Mouse (Mus musculus) testis, postnatal 14 days (tissue): ENCODE results near the gene Uqcc1.
A peak's percentile ranks its signal among the peaks of the same experiment; 100 is the strongest.

Source experiments
- DNase-seq: peaks from one replicate; pipeline ENCODE4 v3.0.0; 2021; ENCODE audit warnings: low spot score

Uqcc1 gene

DNA sequence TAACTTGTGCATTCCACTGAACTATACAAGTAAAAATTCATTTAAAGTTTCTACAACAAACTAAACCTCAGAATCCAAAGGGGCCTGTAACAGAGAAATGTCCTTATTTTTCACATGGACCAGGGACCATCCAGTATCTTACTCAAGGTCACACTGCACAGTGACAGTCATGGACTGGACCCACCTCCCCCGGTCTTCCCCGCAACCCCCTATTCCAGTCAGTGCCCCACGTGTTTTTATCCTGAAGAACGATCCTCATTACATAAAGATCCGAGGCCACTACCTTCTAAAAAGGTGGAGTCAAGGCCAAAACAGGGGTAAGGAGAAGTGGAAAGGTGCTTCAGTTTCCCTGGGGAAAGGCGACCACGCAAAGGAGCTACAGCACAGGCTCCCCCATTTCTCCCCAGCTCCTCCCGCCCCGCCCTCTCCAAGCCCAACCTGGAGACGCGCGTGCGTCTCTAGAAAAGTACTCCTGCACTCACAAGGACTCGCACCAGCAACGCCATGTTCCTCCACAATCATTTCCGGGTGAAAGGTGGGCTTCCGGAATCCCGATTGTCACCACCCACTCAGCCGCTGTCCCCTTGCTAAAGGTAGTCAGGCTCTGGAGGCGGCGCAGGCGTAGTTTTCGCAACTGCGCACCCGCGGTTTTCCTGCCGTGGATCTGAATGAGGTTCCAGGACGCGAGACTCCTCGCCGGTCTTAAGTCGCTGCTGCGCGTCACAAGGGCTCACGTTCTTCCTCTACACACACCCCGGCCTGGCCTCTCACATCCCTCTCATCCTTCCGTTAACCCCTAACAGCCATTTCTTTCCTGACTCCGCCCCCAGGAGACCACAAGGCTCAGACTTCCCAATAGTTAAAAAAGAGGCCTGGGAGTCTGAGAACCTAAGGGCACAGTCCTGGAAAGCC lies at the start of gene Uqcc1:
Gene Uqcc1 (minus strand): TSS at position 780 of the 912 bp plus-strand sequence.
- peak; percentile 90 for DNase-seq

- DNase-seq: no peak
These were observed 49.4 kb upstream of the Uqcc1 start for GRCm38 (mm10) chr2:155979328-155979991.

GRCm38 (mm10) chr2:155974087-155974731 lies 44.1 kb upstream of the Uqcc1 start:
- no peak for DNase-seq

GRCm38 (mm10) chr2:155973348-155973747 lies 43.2 kb upstream of the Uqcc1 start:
- DNase-seq: no peak

DNA sequence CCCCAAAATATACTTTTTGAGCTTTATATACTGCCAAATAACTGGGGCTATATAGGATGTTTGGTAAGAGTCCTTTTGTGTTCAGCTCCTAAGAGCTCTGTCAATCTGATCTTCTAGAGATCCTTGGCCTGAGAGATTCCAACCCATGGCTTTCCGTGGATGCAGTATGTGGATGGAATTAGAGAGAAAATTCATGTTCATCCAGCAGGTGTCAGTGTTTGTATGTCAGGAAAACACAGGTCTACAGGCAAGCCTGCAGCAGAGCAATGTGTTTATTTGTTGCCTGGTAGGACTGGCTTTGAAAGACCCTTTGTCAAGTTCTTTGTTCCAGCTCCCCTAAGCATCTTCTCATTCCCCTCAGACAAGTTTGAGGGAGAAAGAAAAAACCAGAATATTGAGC lies 32.9 kb upstream of the Uqcc1 start:
- DNase-seq: no peak

DNA sequence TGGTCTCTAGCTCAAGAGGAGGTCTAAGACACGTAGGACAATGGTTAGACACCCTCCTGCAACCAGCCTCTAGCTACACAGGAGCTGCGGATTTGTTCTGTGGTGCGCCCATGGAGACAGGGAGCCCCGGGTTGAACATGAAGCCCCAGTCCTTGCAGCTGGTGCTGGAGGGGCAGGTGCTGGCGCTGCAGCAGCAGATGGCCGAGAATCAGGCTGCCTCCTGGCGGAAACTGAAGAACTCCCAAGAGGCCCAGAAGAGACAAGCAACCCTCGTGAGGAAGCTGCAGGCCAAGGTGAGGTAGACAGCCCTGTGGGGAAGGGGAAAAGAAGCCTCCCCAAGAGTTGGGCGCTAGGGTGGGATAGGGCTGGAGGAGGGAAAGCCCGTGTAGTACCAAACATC lies 31.8 kb upstream of the Uqcc1 start:
- DNase-seq: no peak

DNA sequence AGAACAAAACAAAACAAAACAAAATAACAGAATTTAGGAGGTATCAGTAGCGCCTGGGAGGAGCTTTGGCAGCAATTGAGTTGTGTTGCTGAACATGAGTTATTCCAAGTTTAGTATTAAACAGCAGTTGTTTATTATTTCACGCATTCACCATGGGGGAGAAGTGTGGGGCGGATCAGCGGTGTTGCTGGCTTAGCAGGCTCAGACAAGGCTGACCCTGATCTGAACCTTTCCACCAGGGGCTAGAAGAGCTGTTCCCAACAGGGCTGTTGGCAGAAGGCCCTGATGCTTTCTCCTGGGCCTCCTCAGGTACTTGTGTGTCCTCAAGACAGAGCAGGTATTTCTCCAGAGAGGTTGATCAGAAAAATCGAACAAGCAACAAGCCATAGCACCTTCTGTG lies 29.9 kb upstream of the Uqcc1 start:
- DNase-seq: no peak

DNA sequence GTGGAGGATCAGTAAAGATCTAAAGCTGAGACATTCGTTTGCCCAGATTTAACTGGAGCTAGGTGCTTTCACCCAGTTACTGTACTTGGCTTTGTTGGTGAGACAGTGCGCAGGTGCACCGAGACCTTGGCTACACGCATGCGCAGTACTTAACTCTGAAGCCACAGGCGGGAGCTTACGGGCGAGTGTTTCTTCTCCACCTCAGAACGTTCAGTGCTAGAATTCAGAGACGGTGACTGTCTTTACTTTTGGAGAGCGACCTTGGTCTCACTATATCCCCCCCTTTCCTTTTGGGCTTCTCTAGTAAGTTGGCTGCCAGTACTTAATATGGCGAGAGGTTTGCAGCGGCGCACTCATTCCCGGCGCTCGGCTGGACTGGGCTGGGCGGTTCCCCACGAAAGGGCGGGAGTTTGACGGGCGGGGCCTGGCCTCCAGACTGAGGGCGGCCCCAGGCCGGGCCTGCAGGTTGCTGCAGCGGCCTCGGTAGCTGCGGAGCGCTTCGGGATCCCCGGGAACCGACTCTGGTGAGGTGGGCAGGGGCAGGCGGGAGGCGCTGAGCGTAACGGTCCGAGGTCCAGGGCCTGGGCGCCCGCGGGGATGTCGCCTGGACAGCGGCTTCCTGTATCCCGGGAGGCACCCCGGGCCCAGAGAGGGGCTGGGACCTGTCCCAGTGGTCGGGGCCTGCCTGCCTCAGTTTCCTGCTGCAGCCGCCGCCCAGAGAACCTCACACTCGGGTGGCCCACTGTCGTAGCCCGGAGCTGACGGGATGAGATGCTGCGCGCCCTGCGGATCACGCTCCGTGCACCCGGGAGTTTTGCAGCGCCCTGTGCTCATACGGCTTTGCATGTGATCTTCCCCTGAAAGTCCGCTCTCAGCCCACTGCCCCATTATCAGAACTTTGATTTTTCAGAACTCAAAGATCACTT lies 26.3 kb upstream of the Uqcc1 start, which contains the start of gene Cep250:
Gene Cep250 (plus strand): TSS at position 325 of the 926 bp plus-strand sequence.
- DNase-seq: peak; percentile 92

DNA sequence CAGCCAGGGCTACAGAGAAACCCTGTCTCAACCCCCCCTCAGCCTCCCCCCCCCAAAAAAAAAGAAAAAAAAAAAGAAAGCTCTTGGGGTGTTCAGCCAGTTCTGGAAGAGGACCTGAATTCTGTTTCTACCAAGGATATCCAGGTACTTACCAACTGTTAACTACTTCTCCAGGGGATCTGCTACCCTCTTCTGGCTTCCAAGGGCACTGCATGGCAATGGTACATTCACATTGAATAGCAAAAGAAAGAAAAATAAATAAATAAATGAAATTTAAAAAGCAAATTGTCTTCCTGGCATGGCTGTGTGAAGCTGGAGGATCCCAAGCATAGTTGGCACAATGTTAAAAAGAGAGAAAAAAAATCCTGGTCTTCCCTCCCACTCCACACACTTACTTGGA lies 21.9 kb upstream of the Uqcc1 start:
- DNase-seq: no peak

DNA sequence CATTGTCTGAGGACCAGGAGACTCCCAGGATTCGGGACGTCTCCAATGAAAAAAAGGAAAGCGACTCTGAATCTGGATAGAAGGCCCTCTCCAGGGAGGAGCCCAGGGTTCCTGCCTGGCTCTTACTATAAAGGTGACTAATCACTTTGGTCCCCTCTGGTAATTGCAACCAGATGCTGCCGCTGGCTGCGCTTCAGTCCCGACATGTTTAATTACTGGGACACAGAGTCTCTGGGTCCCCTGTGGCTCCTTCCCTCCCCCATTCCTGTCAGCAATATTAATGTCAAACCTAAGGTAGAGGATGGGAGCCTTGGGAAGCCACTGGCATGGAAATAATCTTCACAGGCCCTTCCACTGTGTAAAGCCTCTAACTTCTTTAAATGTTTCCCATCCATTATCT lies 19.3 kb upstream of the Uqcc1 start:
- no peak for DNase-seq

DNA sequence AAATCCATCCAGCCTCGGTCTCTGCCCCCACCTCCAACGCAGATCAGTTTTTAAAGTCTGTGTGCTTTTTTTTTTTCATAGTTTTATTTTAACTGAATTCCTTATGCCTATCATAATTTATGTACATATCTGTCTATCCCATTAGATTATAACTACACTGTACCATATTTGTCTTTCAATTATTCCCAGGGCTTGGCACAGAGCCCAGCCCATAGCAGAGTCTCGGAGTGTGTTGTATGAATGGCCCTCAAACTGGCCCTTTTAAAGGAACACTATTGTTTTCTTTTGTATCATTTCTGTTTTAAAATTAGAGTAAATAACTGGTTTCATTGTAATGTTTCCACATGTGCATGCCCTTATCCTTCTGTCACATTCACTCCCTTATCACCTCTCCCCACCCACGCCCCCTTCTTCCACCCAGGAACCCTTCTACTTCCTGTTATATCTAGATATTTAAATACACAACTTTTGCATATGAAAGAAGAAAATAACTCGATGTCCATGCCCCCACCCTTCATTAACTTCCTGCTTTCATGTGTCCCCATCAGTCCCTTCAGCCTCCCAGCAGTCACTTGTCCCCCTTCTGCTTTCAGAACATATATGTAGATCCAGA lies 17.4 kb upstream of the Uqcc1 start:
- no peak for DNase-seq

GRCm38 (mm10) chr2:155946499-155946898 lies 16.4 kb upstream of the Uqcc1 start:
- no peak for DNase-seq

- DNase-seq: no peak
These were observed 16.0 kb upstream of the Uqcc1 start for GRCm38 (mm10) chr2:155946069-155946468.

DNA sequence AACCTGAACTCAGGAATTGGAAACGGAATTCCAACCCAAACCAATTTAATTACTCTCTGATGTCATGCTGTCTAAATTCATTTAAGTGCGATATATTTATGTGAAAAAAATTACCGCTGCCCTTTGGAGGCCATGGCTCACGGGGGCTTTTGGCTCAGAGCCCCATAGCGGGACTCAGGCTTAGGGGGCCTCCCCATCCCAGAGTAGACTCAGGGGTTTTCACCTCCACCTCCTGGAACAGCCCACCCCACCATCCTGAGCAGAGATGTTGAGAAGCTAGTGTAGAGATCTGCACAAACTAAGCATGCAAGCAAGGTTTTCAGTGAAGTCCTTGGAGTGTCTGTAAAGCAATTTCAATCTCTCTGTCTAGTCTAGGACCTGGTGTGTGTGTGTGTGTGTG lies 15.5 kb upstream of the Uqcc1 start:
- DNase-seq: no peak

- DNase-seq: no peak
These were observed 15.0 kb upstream of the Uqcc1 start, which contains the start of gene Gdf5 for GRCm38 (mm10) chr2:155945124-155945523. Gene Gdf5 (minus strand): TSS chr2:155945367.

DNA sequence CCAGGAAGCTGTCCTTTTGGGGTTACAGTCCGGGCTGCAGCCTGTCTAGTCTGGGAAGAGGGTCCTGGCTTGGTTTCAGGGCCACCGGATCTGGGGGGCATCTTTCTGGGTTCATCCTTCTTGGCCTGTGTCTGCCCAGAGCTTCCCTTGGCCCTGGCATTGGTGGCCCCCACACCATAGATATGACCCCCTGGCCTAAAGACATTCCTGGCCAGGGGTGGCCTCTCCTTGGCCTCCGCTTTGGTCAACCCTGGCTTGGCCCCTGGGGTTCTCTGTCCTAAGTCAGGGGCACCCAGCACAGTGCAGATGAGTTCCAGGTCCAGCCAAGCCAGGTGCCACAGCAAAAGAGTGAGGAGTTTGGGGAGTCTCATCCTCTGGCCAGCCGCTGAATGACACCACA lies 14.6 kb upstream of the Uqcc1 start:
- no peak for DNase-seq

GRCm38 (mm10) chr2:155943463-155943862 lies 13.4 kb upstream of the Uqcc1 start:
- no peak for DNase-seq

DNA sequence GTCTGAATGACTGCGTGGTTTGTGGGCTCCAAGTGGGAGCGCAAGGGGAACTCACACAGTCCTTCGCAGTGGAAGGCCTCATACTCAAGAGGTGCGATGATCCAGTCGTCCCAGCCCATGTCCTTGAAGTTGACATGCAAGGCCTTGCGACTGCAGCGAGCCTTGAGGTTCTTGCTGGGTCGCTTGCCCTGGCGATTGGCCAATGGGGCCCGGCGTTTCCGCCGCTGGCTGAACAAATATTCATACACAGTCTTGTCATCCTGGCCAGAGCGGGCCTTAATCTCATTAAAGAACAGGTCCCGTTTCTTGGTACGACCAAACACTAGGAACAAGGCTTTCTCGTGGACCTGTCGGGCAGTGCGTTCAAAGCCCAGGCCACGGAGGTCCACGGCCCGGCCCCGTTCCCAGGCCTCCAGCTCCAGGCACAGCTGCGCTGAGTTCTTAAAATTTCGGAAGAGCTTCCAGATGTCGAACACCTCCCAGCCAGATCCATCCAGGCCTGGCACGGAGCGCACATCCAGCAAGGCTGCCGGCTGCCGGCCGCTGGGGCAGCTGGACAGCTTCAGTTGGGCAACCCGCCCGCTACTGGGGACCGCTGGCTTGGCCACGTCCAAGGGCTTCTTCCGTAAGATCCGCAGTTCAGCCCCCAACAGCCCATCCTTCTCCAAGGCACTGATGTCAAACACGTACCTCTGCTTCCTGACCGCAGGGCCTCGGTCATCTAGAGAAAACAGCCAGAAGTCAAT lies 11.8 kb upstream of the Uqcc1 start:
- no peak for DNase-seq

- no peak for DNase-seq
These were observed 10.6 kb upstream of the Uqcc1 start, which contains the start of gene Gm15557 for GRCm38 (mm10) chr2:155940681-155941080. Gene Gm15557 (plus strand): TSS chr2:155940728.

GRCm38 (mm10) chr2:155939897-155940529 lies 9.9 kb upstream of the Uqcc1 start:
- no peak for DNase-seq
